Mouse (Mus musculus) liver, embryonic 14.5 days (tissue): ENCODE results near the gene Tsen2. TPM values are rescaled to one million over a fixed set of nuclear protein-coding genes. Genes with fewer than 3 reads are reported as not detected.

Experiments
- ATAC-seq: fragments of 200-750 bp; cut with Nextera tagmentation; 2 replicates; pipeline ENCODE4 v1.8.0; 2017; ENCODE audit warnings: moderate number of reproducible peaks, mild to moderate bottlenecking, moderate library complexity; ENCODE audit not compliant: insufficient read depth
- DNase-seq, 3 experiments: peaks; one replicate each; pipeline ENCODE4 v3.0.0-alpha.2; 2012 to 2013; ENCODE audit warnings: low read depth in 3 of 3, low spot score in 3 of 3
- H3K27ac ChIP-seq: fragments of 300-500 bp; sonication (generic); 2 replicates; pipeline ENCODE4 v1.5.1; 2014; ENCODE audit warnings: moderate library complexity, mild to moderate bottlenecking, control low read depth, inconsistent platforms
- H3K27me3 ChIP-seq: fragments of 300-500 bp; sonication (generic); 2 replicates; pipeline ENCODE4 v1.6.1; 2014; ENCODE audit warnings: mild to moderate bottlenecking, low read length, moderate library complexity; ENCODE audit not compliant: control insufficient read depth, insufficient read depth
- H3K36me3 ChIP-seq: fragments of 300-500 bp; sonication (generic); replicated peaks from 2 replicates; pipeline ENCODE4 v1.6.1; 2014; ENCODE audit warnings: low read depth; ENCODE audit not compliant: control insufficient read depth, insufficient read depth
- H3K4me1 ChIP-seq, 2 experiments: fragments of 200-500 bp in 1 of 2; fragments of 300-500 bp in 1 of 2; sonication (generic) in 1 of 2; replicated peaks; 2 replicates each; pipeline ENCODE4 v1.6.1; 2012 to 2014; ENCODE audit warnings: antibody characterized with exemption in 1 of 2, inconsistent platforms in 1 of 2, low read length in 1 of 2; ENCODE audit not compliant: control insufficient read depth in 2 of 2, insufficient read depth in 2 of 2
- H3K4me2 ChIP-seq: fragments of 300-500 bp; sonication (generic); 2 replicates; pipeline ENCODE4 v1.6.1; 2014; ENCODE audit warnings: low read depth, mild to moderate bottlenecking, control low read depth, moderate library complexity
- H3K4me3 ChIP-seq, 2 experiments: fragments of 200-500 bp in 1 of 2; fragments of 300-500 bp in 1 of 2; sonication (generic) in 1 of 2; 2 replicates each; pipeline ENCODE4 v1.5.1; 2012 to 2014; ENCODE audit warnings: low read depth in 2 of 2, low read length in 2 of 2, mild to moderate bottlenecking in 2 of 2, control low read depth in 1 of 2, inconsistent platforms in 1 of 2, moderate library complexity in 1 of 2; ENCODE audit not compliant: insufficient read depth in 1 of 2
- H3K9ac ChIP-seq: fragments of 300-500 bp; sonication (generic); replicated peaks from 2 replicates; pipeline ENCODE4 v1.6.1; 2014; ENCODE audit warnings: mild to moderate bottlenecking, control low read depth, moderate library complexity
- H3K9me3 ChIP-seq: fragments of 300-500 bp; sonication (generic); 2 replicates; pipeline ENCODE4 v1.6.1; 2016; ENCODE audit warnings: low read length, mixed read lengths; ENCODE audit not compliant: control insufficient read depth
- CTCF ChIP-seq: IDR thresholded peaks from 2 replicates; pipeline ENCODE4 v1.5.1; 2016; ENCODE audit warnings: antibody characterized with exemption, low read depth, control low read depth
- EP300 ChIP-seq: IDR thresholded peaks from 2 replicates; pipeline ENCODE4 v1.6.1; 2016; ENCODE audit warnings: antibody characterized with exemption, low read depth
- WGBS: fragments of 180-500 bp; shearing (Covaris S2); extraction: QIAGEN DNeasy Blood & Tissue Kit; methylation state at CpG from one replicate; pipeline ENCODE4 v1.1.7; 2014; ENCODE audit not compliant: insufficient replicate concordance; 5-methylcytosine and 5-hydroxymethylcytosine counted together
- polyA plus RNA-seq, 2 experiments: library from polyadenylated mRNA; depleted of rRNA in 1 of 2; stranded (reverse) in 1 of 2; unstranded in 1 of 2; fragments of >200 nt; fragmentation: Nextera tagmentation in 1 of 2; extraction: Ambion mirVana in 1 of 2; gene quantifications; 2 replicates each; pipeline versions ENCODE4 v1.2.1 to v1.2.3; 2012 to 2014

The Tsen2 gene
- polyA plus RNA-seq, 2 experiments, result 4.7 to 11.0 TPM

GRCm38 (mm10) chr6:115522691-115523146 lies 21.7 kb upstream of the Tsen2 start:
- 53% methylated on average over 6 of the region's 6 CpGs for WGBS
- Histone ChIP-seq H3K4me1 (peaks cover 0 to 22% of the 10 kb centered on the region in 2 experiments; a peak in 3 of 4 replicates), H3K4me3 (no peak overlapping the region), H3K36me3 (no peaks in the 10 kb centered on the region), H3K4me2 (no peak overlapping the region), H3K27ac (no peak overlapping the region), H3K27me3 (no peaks in the 10 kb centered on the region), H3K9me3 (no peaks in the 10 kb centered on the region), H3K9ac (no peak overlapping the region)
- ATAC-seq, result no peak
- TF ChIP-seq EP300 (no peak), CTCF (no peak)
- DNase-seq, result no peak

GRCm38 (mm10) chr6:115523201-115523600 lies 21.3 kb upstream of the Tsen2 start:
- no peak for TF ChIP-seq CTCF
- TF ChIP-seq EP300, result no peak
- H3K9ac ChIP-seq, result no peak overlapping the region
- H3K4me2 ChIP-seq, result no peak overlapping the region
- 50% methylated on average over 9 of the region's 9 CpGs for WGBS
- H3K4me1 ChIP-seq, result peaks cover 0 to 20% of the 10 kb centered on the region in 2 experiments; a peak in 3 of 4 replicates
- no peak overlapping the region for H3K27ac ChIP-seq
- ATAC-seq (no peak), DNase-seq (no peak)
- H3K36me3 ChIP-seq, result no peaks in the 10 kb centered on the region
- H3K27me3 ChIP-seq, result no peaks in the 10 kb centered on the region
- no peak overlapping the region for H3K4me3 ChIP-seq
- H3K9me3 ChIP-seq, result no peaks in the 10 kb centered on the region

- no peak overlapping the region for H3K9ac ChIP-seq
- H3K9me3 ChIP-seq, result no peaks in the 10 kb centered on the region
- DNase-seq, result no peak
- no peaks in the 10 kb centered on the region for H3K27me3 ChIP-seq
- 66% methylated on average over 9 of the region's 9 CpGs for WGBS
- ATAC-seq, result no peak
- peaks cover 0 to 10% of the 10 kb centered on the region in 2 experiments; a peak in 2 of 4 replicates for H3K4me1 ChIP-seq
- TF ChIP-seq CTCF (no peak), EP300 (no peak)
- H3K27ac ChIP-seq, result no peak overlapping the region
- no peak overlapping the region for H3K4me2 ChIP-seq
- no peak overlapping the region for H3K4me3 ChIP-seq
- H3K36me3 ChIP-seq, result no peaks in the 10 kb centered on the region
These were observed 19.9 kb upstream of the Tsen2 start for GRCm38 (mm10) chr6:115524449-115524990.

- WGBS, result 19% methylated on average over 3 of the region's 3 CpGs
- H3K27me3 ChIP-seq, result no peaks in the 10 kb centered on the region
- H3K9ac ChIP-seq, result no peak overlapping the region
- no peak overlapping the region for H3K4me3 ChIP-seq
- H3K27ac ChIP-seq, result no peak overlapping the region
- no peak for DNase-seq
- no peak overlapping the region for H3K4me2 ChIP-seq
- H3K9me3 ChIP-seq, result no peaks in the 10 kb centered on the region
- TF ChIP-seq EP300 (peak; percentile 29; the same call in 1 of the 2 replicates), CTCF (no peak)
- peak; percentile 80 for ATAC-seq
- H3K36me3 ChIP-seq, result no peaks in the 10 kb centered on the region
- peaks cover 0 to 10% of the 10 kb centered on the region in 2 experiments; a peak in 2 of 4 replicates for H3K4me1 ChIP-seq
These were observed 17.0 kb upstream of the Tsen2 start for GRCm38 (mm10) chr6:115527418-115527817.

- ATAC-seq, result no peak
- no peak for DNase-seq
These were observed 16.1 kb upstream of the Tsen2 start for GRCm38 (mm10) chr6:115528372-115528771.

More at GRCm38 (mm10) chr6:115528372-115528771, 16.1 kb upstream of the Tsen2 start:
- no peaks in the 10 kb centered on the region for H3K27me3 ChIP-seq
- no peak overlapping the region for H3K4me3 ChIP-seq
- no peak overlapping the region for H3K4me2 ChIP-seq
- no peaks in the 10 kb centered on the region for H3K36me3 ChIP-seq
- WGBS, result 67% methylated on average over 4 of the region's 4 CpGs
- no peaks in the 10 kb centered on the region for H3K9me3 ChIP-seq
- H3K27ac ChIP-seq, result no peak overlapping the region
- H3K9ac ChIP-seq, result no peak overlapping the region
- H3K4me1 ChIP-seq, result peaks cover 0 to 10% of the 10 kb centered on the region in 2 experiments; a peak in 2 of 4 replicates
- no peak for TF ChIP-seq EP300
- no peak for TF ChIP-seq CTCF
